In genomic region chr7:43213781-43214180, GRCm38 (mm10) we compare ENCODE assay signal across 7 mouse cellular contexts.
DNase-seq lines count a peak whose midpoint lies in the region; TF ChIP-seq lines count a peak whose summit lies in the region.
"Not testable (repeated sequence)": the region's sequence is repeated elsewhere in the genome, so short reads cannot be mapped to it uniquely, and the experiment has no call there.

No protein-coding gene starts in this region.

- intact Hi-C loops in gastrocnemius, adult 2 months (cut with DNase I), result not testable (repeated sequence)

- H3K4me3 ChIP-seq in ES-E14 (ENCODE audit: insufficient read depth in 1 of 2, low read depth in 1 of 2, low read length in 2 of 2, poor library complexity in 1 of 2, severe bottlenecking in 1 of 2), result peak overlapping the region; percentile 53 to 84
- H3K4me3 ChIP-seq in gastrocnemius, adult 2 months; kidney, adult 2 months (ENCODE audit: insufficient read depth, low read depth, low read length): not testable (repeated sequence)

- not testable (repeated sequence) for TF ChIP-seq CTCF in gastrocnemius, adult 2 months (IDR thresholded peaks at IDR 0.05); kidney, adult 2 months (conservative IDR thresholded peaks at IDR 0.05; ENCODE audit: insufficient read depth, insufficient read length, low read depth, low read length)

- DNase-seq in ES-E14 (ENCODE audit: low read depth, low spot score), result peak; percentile 55
- DNase-seq in adrenal gland, adult (ENCODE audit: inconsistent age in 2 of 2, low spot score in 1 of 2), result peak; percentile 18 to 19
- DNase-seq in gastrocnemius, adult 2 months, result peak; percentile 17
- DNase-seq in kidney, adult 2 months, result peak; percentile 15
- DNase-seq in kidney, postnatal 4 days, result peak; percentile 24 to 51
- peak; percentile 23 for DNase-seq in lung, postnatal 14 days
- DNase-seq in testis, postnatal 10 days (ENCODE audit: low spot score), result peak; percentile 43

- not testable (repeated sequence) for H3K9me3 ChIP-seq in ES-E14 (ENCODE audit: control insufficient read depth, insufficient read depth, low read depth, low read length)

- in situ Hi-C loops in ES-E14 (cut with MboI; ENCODE audit: low sequenced_read_pairs in 2 of 2, unreplicated experiment in 2 of 2), result not testable (repeated sequence)

- WGBS in kidney, adult 2 months, result 87% methylated on average over 7 of the region's 7 CpGs

- not testable (repeated sequence) for H3K27me3 ChIP-seq in kidney, adult 2 months (replicated peaks; ENCODE audit: control insufficient read depth, insufficient read depth, low read length)

- H3K4me1 ChIP-seq in ES-E14 (ENCODE audit: control insufficient read depth in 2 of 2, insufficient read depth in 2 of 2, low read length in 2 of 2, poor library complexity in 1 of 2); kidney, adult 2 months (ENCODE audit: control insufficient read depth, insufficient read depth, low read length): not testable (repeated sequence)

- H3K27ac ChIP-seq in ES-E14 (ENCODE audit: insufficient read depth, low read depth, low read length, poor library complexity, severe bottlenecking); gastrocnemius, adult 2 months; kidney, adult 2 months (ENCODE audit: insufficient read depth, low read depth, low read length): not testable (repeated sequence)

- not testable (repeated sequence) for H3K36me3 ChIP-seq in ES-E14 (ENCODE audit: control insufficient read depth, insufficient read depth, low read length, poor library complexity, severe bottlenecking); kidney, adult 2 months (ENCODE audit: control insufficient read depth, insufficient read depth, low read length)

- H3K9ac ChIP-seq in ES-E14 (ENCODE audit: insufficient read depth, low read depth, low read length, poor library complexity, severe bottlenecking), result not testable (repeated sequence)

- TF ChIP-seq POLR2A in kidney, adult 2 months (IDR thresholded peaks at IDR 0.05; ENCODE audit: low read depth, low read length), result not testable (repeated sequence)

TF ChIP-seq in ES-E14, 5 proteins besides CTCF, POLR2A, EP300 and RAD21:
- 0 out of 2 replicates have a peak, but pooled peaks have one; percentile 9 for TF ChIP-seq CHD2 (IDR thresholded peaks at IDR 0.05; ENCODE audit: low read depth, low read length)
TF ChIP-seq in ES-E14: peak in this region for 1; not testable (repeated sequence) for 4.
